Mouse (Mus musculus): ENCODE results near the gene Ckap2. TPM values are rescaled to one million over a fixed set of nuclear protein-coding genes. Genes with fewer than 3 reads are reported as not detected.

Ckap2 gene
- 48.6 and 51.9 TPM in 2 replicates for polyA plus RNA-seq (2016; fragmentation: Nextera tagmentation; extraction: Ambion mirVana)

- WGBS, result 3% methylated on average over 63 of the region's 63 CpGs
- Histone ChIP-seq H3K27ac (replicated peaks) (peak within 1 kb of the TSS; percentile 97), H3K9me3 (no peaks in the 10 kb centered on the region), H3K4me3 (peak within 1 kb of the TSS; percentile 86), H3K4me1 (peaks cover 12% of the 10 kb centered on the region), H3K27me3 (replicated peaks; ENCODE audit: low read depth, poor library complexity, severe bottlenecking) (no peaks in the 10 kb centered on the region), H3K36me3 (replicated peaks) (no peaks in the 10 kb centered on the region)
- DNase-seq (ENCODE audit: low spot score), result peak; percentile 97
Observed at GRCm38 (mm10) chr8:22185431-22186397, at the start of gene Ckap2. Gene Ckap2 (minus strand): TSS chr8:22185819.

GRCm38 (mm10) chr8:22228621-22229020 is 43.0 kb upstream of the Ckap2 start:
- DNase-seq (ENCODE audit: low spot score), result no peak
- H3K4me3 ChIP-seq, result peak overlapping the region; percentile 69; the same call in 1 of the 2 replicates
- 37% methylated on average over 7 of the region's 7 CpGs for WGBS

GRCm38 (mm10) chr8:22227061-22227877 is 41.6 kb upstream of the Ckap2 start, which contains the start of gene Thsd1:
Gene Thsd1 (plus strand): TSS chr8:22227313.
- Histone ChIP-seq H3K9me3 (no peaks in the 10 kb centered on the region), H3K36me3 (replicated peaks) (peaks cover 16% of the 10 kb centered on the region), H3K4me3 (peak within 1 kb of the TSS; percentile 69), H3K4me1 (peaks cover 8% of the 10 kb centered on the region; the same call in 1 of the 2 replicates), H3K27ac (replicated peaks) (peak within 1 kb of the TSS; percentile 52), H3K27me3 (replicated peaks; ENCODE audit: low read depth, poor library complexity, severe bottlenecking) (peaks cover 33% of the 10 kb centered on the region)
- WGBS, result under 1% methylated on average over 39 of the region's 39 CpGs
- peak; percentile 75 for DNase-seq (ENCODE audit: low spot score)

More at GRCm38 (mm10) chr8:22228621-22229020, 43.0 kb upstream of the Ckap2 start:
- Histone ChIP-seq H3K36me3 (replicated peaks) (peaks cover 3% of the 10 kb centered on the region; the same call in 1 of the 2 replicates), H3K27ac (replicated peaks) (no peak overlapping the region), H3K4me1 (peaks cover 8% of the 10 kb centered on the region; the same call in 1 of the 2 replicates), H3K27me3 (replicated peaks; ENCODE audit: low read depth, poor library complexity, severe bottlenecking) (peaks cover 33% of the 10 kb centered on the region), H3K9me3 (no peaks in the 10 kb centered on the region)

GRCm38 (mm10) chr8:22226361-22226760 is 40.7 kb upstream of the Ckap2 start:
- WGBS, result 60% methylated on average over 8 of the region's 8 CpGs
- Histone ChIP-seq H3K4me3 (no peak overlapping the region; the same call in 1 of the 2 replicates), H3K27me3 (replicated peaks; ENCODE audit: low read depth, poor library complexity, severe bottlenecking) (peaks cover 33% of the 10 kb centered on the region), H3K9me3 (no peaks in the 10 kb centered on the region), H3K4me1 (peaks cover 8% of the 10 kb centered on the region; the same call in 1 of the 2 replicates), H3K27ac (replicated peaks) (no peak overlapping the region), H3K36me3 (replicated peaks) (peaks cover 26% of the 10 kb centered on the region)
- no peak for DNase-seq (ENCODE audit: low spot score)

GRCm38 (mm10) chr8:22214826-22215225 is 29.2 kb upstream of the Ckap2 start:
- Histone ChIP-seq H3K4me1 (no peaks in the 10 kb centered on the region), H3K27me3 (replicated peaks; ENCODE audit: low read depth, poor library complexity, severe bottlenecking) (no peaks in the 10 kb centered on the region), H3K9me3 (no peaks in the 10 kb centered on the region), H3K27ac (replicated peaks) (no peak overlapping the region), H3K36me3 (replicated peaks) (peaks cover 90% of the 10 kb centered on the region), H3K4me3 (no peak overlapping the region)
- no peak for DNase-seq (ENCODE audit: low spot score)
- WGBS, result 94% methylated on average over 10 of the region's 10 CpGs

- H3K4me3 ChIP-seq, result no peak overlapping the region
- H3K27me3 ChIP-seq (replicated peaks; ENCODE audit: low read depth, poor library complexity, severe bottlenecking), result no peaks in the 10 kb centered on the region
- 70% methylated on average over 5 of the region's 5 CpGs for WGBS
- H3K4me1 ChIP-seq, result no peaks in the 10 kb centered on the region
- H3K9me3 ChIP-seq, result no peaks in the 10 kb centered on the region
- H3K36me3 ChIP-seq (replicated peaks), result peaks cover 74% of the 10 kb centered on the region
- no peak overlapping the region for H3K27ac ChIP-seq (replicated peaks)
- no peak for DNase-seq (ENCODE audit: low spot score)
Observed at GRCm38 (mm10) chr8:22209012-22209411, 23.4 kb upstream of the Ckap2 start.

GRCm38 (mm10) chr8:22207535-22207934 is 21.9 kb upstream of the Ckap2 start:
- 87% methylated on average over 4 of the region's 4 CpGs for WGBS
- no peak for DNase-seq (ENCODE audit: low spot score)
- H3K4me1 ChIP-seq, result no peaks in the 10 kb centered on the region

GRCm38 (mm10) chr8:22199481-22199880 is 13.9 kb upstream of the Ckap2 start:
- H3K36me3 ChIP-seq (replicated peaks), result peaks cover 44% of the 10 kb centered on the region
- DNase-seq (ENCODE audit: low spot score), result no peak

More at GRCm38 (mm10) chr8:22207535-22207934, 21.9 kb upstream of the Ckap2 start:
- H3K9me3 ChIP-seq, result no peaks in the 10 kb centered on the region
- H3K27me3 ChIP-seq (replicated peaks; ENCODE audit: low read depth, poor library complexity, severe bottlenecking), result no peaks in the 10 kb centered on the region
- peaks cover 73% of the 10 kb centered on the region for H3K36me3 ChIP-seq (replicated peaks)
- no peak overlapping the region for H3K27ac ChIP-seq (replicated peaks)
- H3K4me3 ChIP-seq, result no peak overlapping the region

GRCm38 (mm10) chr8:22197914-22198313 is 12.3 kb upstream of the Ckap2 start:
- H3K27ac ChIP-seq (replicated peaks), result no peak overlapping the region
- H3K4me1 ChIP-seq, result peaks cover 14% of the 10 kb centered on the region
- 90% methylated on average over 6 of the region's 6 CpGs for WGBS
- H3K9me3 ChIP-seq, result no peaks in the 10 kb centered on the region; the same call in 1 of the 2 replicates
- H3K36me3 ChIP-seq (replicated peaks), result peaks cover 37% of the 10 kb centered on the region
- H3K27me3 ChIP-seq (replicated peaks; ENCODE audit: low read depth, poor library complexity, severe bottlenecking), result no peaks in the 10 kb centered on the region
- no peak for DNase-seq (ENCODE audit: low spot score)
- H3K4me3 ChIP-seq, result no peak overlapping the region

More at GRCm38 (mm10) chr8:22199481-22199880, 13.9 kb upstream of the Ckap2 start:
- H3K27me3 ChIP-seq (replicated peaks; ENCODE audit: low read depth, poor library complexity, severe bottlenecking), result no peaks in the 10 kb centered on the region
- H3K4me3 ChIP-seq, result no peak overlapping the region
- no peak overlapping the region for H3K27ac ChIP-seq (replicated peaks)
- H3K4me1 ChIP-seq, result peaks cover 3% of the 10 kb centered on the region
- WGBS, result 94% methylated on average over 8 of the region's 8 CpGs
- H3K9me3 ChIP-seq, result no peaks in the 10 kb centered on the region; the same call in 1 of the 2 replicates

- 17% methylated on average over 12 of the region's 12 CpGs for WGBS
- Histone ChIP-seq H3K27me3 (replicated peaks; ENCODE audit: low read depth, poor library complexity, severe bottlenecking) (no peaks in the 10 kb centered on the region), H3K4me3 (peak overlapping the region; percentile 82), H3K36me3 (replicated peaks) (peaks cover 4% of the 10 kb centered on the region; the same call in 1 of the 2 replicates), H3K27ac (replicated peaks) (peak overlapping the region; percentile 99), H3K9me3 (no peaks in the 10 kb centered on the region), H3K4me1 (peaks cover 14% of the 10 kb centered on the region)
- no peak for DNase-seq (ENCODE audit: low spot score)
Observed at GRCm38 (mm10) chr8:22193432-22194010, 7.9 kb upstream of the Ckap2 start.

GRCm38 (mm10) chr8:22192660-22193431 is 7.2 kb upstream of the Ckap2 start, which contains the start of gene Vps36:
Gene Vps36 (plus strand): TSS chr8:22192809.
- under 1% methylated on average over 73 of the region's 73 CpGs for WGBS
- peak within 1 kb of the TSS; percentile 82 for H3K4me3 ChIP-seq
- no peaks in the 10 kb centered on the region for H3K9me3 ChIP-seq
- H3K27ac ChIP-seq (replicated peaks), result peak within 1 kb of the TSS; percentile 99
- H3K4me1 ChIP-seq, result peaks cover 14% of the 10 kb centered on the region
- H3K27me3 ChIP-seq (replicated peaks; ENCODE audit: low read depth, poor library complexity, severe bottlenecking), result no peaks in the 10 kb centered on the region
- peak; percentile 92 for DNase-seq (ENCODE audit: low spot score)
- H3K36me3 ChIP-seq (replicated peaks), result peaks cover 1% of the 10 kb centered on the region; the same call in 1 of the 2 replicates
